Mouse (Mus musculus) central nervous system, embryonic 18 days (tissue): Measurements from ENCODE around the gene Olfr802. TPM values are rescaled to one million over a fixed set of nuclear protein-coding genes. Genes with fewer than 3 reads are reported as not detected.

Experiments used
- polyA plus RNA-seq: library from polyadenylated mRNA; depleted of rRNA; stranded (reverse); fragments of >200 nt; gene quantifications from 2 replicates; pipeline ENCODE4 v1.2.3, GENCODE M21; 2012; rRNA removed

The Olfr802 gene
- not detected in 2 replicates for polyA plus RNA-seq

GRCm38 (mm10) chr10:129688069-129688468 is at the start of gene Olfr802:
Gene Olfr802, minus strand, starts transcription at chr10:129688169.

GRCm38 (mm10) chr10:129729275-129729674 is 41.3 kb upstream of the Olfr802 start, which contains the start of gene Olfr805:
Gene Olfr805, minus strand, starts transcription at chr10:129729375.

GRCm38 (mm10) chr10:129702910-129703309 is 14.9 kb upstream of the Olfr802 start, which contains the start of gene Olfr804:
Gene Olfr804, plus strand, starts transcription at chr10:129703210.

GRCm38 (mm10) chr10:129694186-129694585 is 6.2 kb upstream of the Olfr802 start, which contains the start of gene Olfr803:
Gene Olfr803, minus strand, starts transcription at chr10:129694286.

GRCm38 (mm10) chr10:129673765-129674164 is 14.2 kb downstream of the Olfr802 start, which contains the start of gene Olfr801:
Gene Olfr801, minus strand, starts transcription at chr10:129673865.

GRCm38 (mm10) chr10:129657394-129657793 is 30.6 kb downstream of the Olfr802 start, which contains the start of gene Olfr800:
Gene Olfr800, plus strand, starts transcription at chr10:129657694.

GRCm38 (mm10) chr10:129637184-129637583 is 50.8 kb downstream of the Olfr802 start, which contains the start of gene Olfr799:
Gene Olfr799, plus strand, starts transcription at chr10:129637484.

GRCm38 (mm10) chr10:129627834-129628233 is 60.1 kb downstream of the Olfr802 start, which contains the start of gene Olfr798:
Gene Olfr798, minus strand, starts transcription at chr10:129627934.

Other genes starting within 250 kb of the Olfr802 start
- gene Olfr787, start 226.3 kb downstream of the Olfr802 start, polyA plus RNA-seq = not detected in 2 replicates
- gene Olfr788, start 217.2 kb downstream of the Olfr802 start, polyA plus RNA-seq = not detected in 2 replicates
- not detected in 2 replicates for gene Olfr789, start 203.4 kb downstream of the Olfr802 start, polyA plus RNA-seq
- not detected in 2 replicates for gene Olfr790, start 189.7 kb downstream of the Olfr802 start, polyA plus RNA-seq
- gene Olfr791, start 166.4 kb downstream of the Olfr802 start, polyA plus RNA-seq = not detected in 2 replicates
- not detected in 2 replicates for gene Olfr792, start 149.0 kb downstream of the Olfr802 start, polyA plus RNA-seq
- not detected in 2 replicates for gene Olfr794, start 120.5 kb downstream of the Olfr802 start, polyA plus RNA-seq
- not detected in 2 replicates for gene Olfr796, start 75.6 kb downstream of the Olfr802 start, polyA plus RNA-seq
- not detected in 2 replicates for gene Olfr798, start 60.2 kb downstream of the Olfr802 start, polyA plus RNA-seq
- gene Olfr799, start 50.7 kb downstream of the Olfr802 start, polyA plus RNA-seq = not detected in 2 replicates
- not detected in 2 replicates for gene Olfr800, start 30.5 kb downstream of the Olfr802 start, polyA plus RNA-seq
- gene Olfr801, start 14.3 kb downstream of the Olfr802 start, polyA plus RNA-seq = not detected in 2 replicates
- not detected in 2 replicates for gene Olfr803, start 6.1 kb upstream of the Olfr802 start, polyA plus RNA-seq
- gene Olfr804, start 15.0 kb upstream of the Olfr802 start, polyA plus RNA-seq = not detected in 2 replicates
- not detected in 2 replicates for gene Olfr805, start 41.2 kb upstream of the Olfr802 start, polyA plus RNA-seq
- gene Olfr806, start 53.8 kb upstream of the Olfr802 start, polyA plus RNA-seq = not detected in 2 replicates
- not detected in 2 replicates for gene Olfr807, start 69.6 kb upstream of the Olfr802 start, polyA plus RNA-seq
- gene Olfr808, start 77.3 kb upstream of the Olfr802 start, polyA plus RNA-seq = not detected in 2 replicates
- not detected in 2 replicates for gene Olfr809, start 86.5 kb upstream of the Olfr802 start, polyA plus RNA-seq
- gene Olfr810, start 106.7 kb upstream of the Olfr802 start, polyA plus RNA-seq = not detected in 2 replicates
- gene Olfr811, start 116.2 kb upstream of the Olfr802 start, polyA plus RNA-seq = not detected in 2 replicates
- not detected in 2 replicates for gene Olfr812, start 157.9 kb upstream of the Olfr802 start, polyA plus RNA-seq
- gene Olfr813, start 167.2 kb upstream of the Olfr802 start, polyA plus RNA-seq = not detected in 2 replicates
- gene Olfr814, start 191.7 kb upstream of the Olfr802 start, polyA plus RNA-seq = not detected in 2 replicates
- not detected in 2 replicates for gene Olfr815, start 217.7 kb upstream of the Olfr802 start, polyA plus RNA-seq
- not detected in 2 replicates for gene Olfr816, start 227.4 kb upstream of the Olfr802 start, polyA plus RNA-seq